12 mouse cellular contexts compared by ENCODE assay signal in the genomic region with DNA sequence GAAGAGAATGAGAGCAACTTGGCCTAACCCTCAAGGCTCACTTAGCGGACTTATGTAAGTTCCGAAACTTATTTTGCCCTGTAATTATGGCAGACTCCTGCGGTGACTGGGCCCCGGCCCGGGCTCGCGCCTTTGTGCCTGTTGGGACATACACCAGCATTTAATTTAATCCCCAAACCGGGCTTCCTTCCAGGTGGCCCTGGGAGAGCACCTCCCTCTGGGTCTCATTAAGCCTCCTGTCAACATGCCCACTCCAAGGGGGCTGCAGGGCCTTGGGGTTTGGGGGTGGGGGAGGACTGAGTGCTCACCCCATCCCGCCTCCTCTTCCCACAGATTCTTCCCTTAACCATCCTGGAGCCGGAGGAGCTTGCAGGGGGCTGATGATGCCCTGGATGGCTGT. TPM values are rescaled to one million over a fixed set of nuclear protein-coding genes. Genes with fewer than 3 reads are reported as not detected.
DNase-seq lines count a peak whose midpoint lies in the region; ATAC-seq and TF ChIP-seq lines count a peak whose summit lies in the region.
"Had no signal": no experiment of that assay in that cellular context is flagged by ENCODE, and none has a peak within 500 bp of the region (broad histone marks: within the 10 kb centered on the region; RNA-seq: fewer than 3 reads in every experiment).

No protein-coding gene starts in this region.

- DNase-seq in frontal cortex, adult 2 months (ENCODE audit: extremely low spot score in 1 of 2, low spot score in 1 of 2) = peak; percentile 11 to 22
- DNase-seq in midbrain, embryonic 10.5 days (ENCODE audit: low spot score) = no peak
- peak; percentile 60 for DNase-seq in forebrain, postnatal 0 days
- DNase-seq in midbrain, postnatal 0 days (ENCODE audit: low spot score) = peak; percentile 31
- no peak for DNase-seq in adrenal gland, postnatal 36 days
- DNase-seq: heart, adult 18-20 months had no signal

- no peak overlapping the region for H3K4me3 ChIP-seq in midbrain, embryonic 10.5 days
- no peak overlapping the region for H3K4me3 ChIP-seq in midbrain, embryonic 16.5 days (ENCODE audit: low read depth, low read length)
- no peak overlapping the region for H3K4me3 ChIP-seq in forebrain, postnatal 0 days (ENCODE audit: low read depth, low read length)
- no peak overlapping the region for H3K4me3 ChIP-seq in midbrain, postnatal 0 days (ENCODE audit: low read depth, low read length)
- H3K4me3 ChIP-seq: left cerebral cortex, adult 2 months; lung, embryonic 15.5 days; myocyte had no signal

- H3K9ac ChIP-seq in midbrain, embryonic 16.5 days (ENCODE audit: low read depth, low read length) = no peak overlapping the region
- H3K9ac ChIP-seq in forebrain, postnatal 0 days = no peak overlapping the region
- H3K9ac ChIP-seq in midbrain, postnatal 0 days (replicated peaks; ENCODE audit: low read length, poor library complexity, severe bottlenecking) = no peak overlapping the region
- H3K9ac ChIP-seq: lung, embryonic 15.5 days had no signal

- ATAC-seq in frontal cortex, adult (ENCODE audit: low TSS enrichment) = no peak
- no peak for ATAC-seq in midbrain, embryonic 16.5 days
- ATAC-seq in forebrain, postnatal 0 days = peak; percentile 38; the same call in 1 of the 2 replicates
- no peak for ATAC-seq in midbrain, postnatal 0 days (ENCODE audit: low FRiP score)
- ATAC-seq in megakaryocyte progenitor cell, adult 5-6 weeks (replicated peaks; ENCODE audit: poor library complexity) = no peak

- H3K36me3 ChIP-seq in midbrain, embryonic 10.5 days = no peaks in the 10 kb centered on the region
- no peaks in the 10 kb centered on the region for H3K36me3 ChIP-seq in midbrain, embryonic 16.5 days (ENCODE audit: control insufficient read depth, insufficient read depth, low read length)
- no peaks in the 10 kb centered on the region for H3K36me3 ChIP-seq in forebrain, postnatal 0 days (ENCODE audit: insufficient read depth)
- H3K36me3 ChIP-seq in midbrain, postnatal 0 days (ENCODE audit: insufficient read depth, low read length) = no peaks in the 10 kb centered on the region
- H3K36me3 ChIP-seq: lung, embryonic 15.5 days had no signal

- TF ChIP-seq CTCF in forebrain, postnatal 0 days (IDR thresholded peaks at IDR 0.05; ENCODE audit: low read depth) = no peak
- no peak for TF ChIP-seq CTCF in midbrain, postnatal 0 days (IDR thresholded peaks at IDR 0.05)

- H3K4me1 ChIP-seq in midbrain, embryonic 10.5 days = peaks cover 4% of the 10 kb centered on the region; the same call in 1 of the 2 replicates
- H3K4me1 ChIP-seq in midbrain, embryonic 16.5 days (ENCODE audit: control insufficient read depth, insufficient read depth, low read length) = no peaks in the 10 kb centered on the region
- no peaks in the 10 kb centered on the region for H3K4me1 ChIP-seq in forebrain, postnatal 0 days (ENCODE audit: insufficient read depth)
- no peaks in the 10 kb centered on the region for H3K4me1 ChIP-seq in midbrain, postnatal 0 days (ENCODE audit: insufficient read depth, low read length)
- H3K4me1 ChIP-seq: lung, embryonic 15.5 days had no signal

- H3K4me2 ChIP-seq in midbrain, embryonic 16.5 days (ENCODE audit: low read length) = no peak overlapping the region
- H3K4me2 ChIP-seq in forebrain, postnatal 0 days (ENCODE audit: low read depth) = no peak overlapping the region
- no peak overlapping the region for H3K4me2 ChIP-seq in midbrain, postnatal 0 days (ENCODE audit: low read depth, low read length, poor library complexity, severe bottlenecking)
- H3K4me2 ChIP-seq: lung, embryonic 15.5 days had no signal

- 76% methylated on average over 10 of the region's 10 CpGs for WGBS in midbrain, embryonic 10.5 days
- WGBS in midbrain, embryonic 16.5 days = 58% methylated on average over 10 of the region's 10 CpGs
- 27% methylated on average over 10 of the region's 10 CpGs for WGBS in forebrain, postnatal 0 days
- 46% methylated on average over 10 of the region's 10 CpGs for WGBS in midbrain, postnatal 0 days

- no peaks in the 10 kb centered on the region for H3K9me3 ChIP-seq in midbrain, embryonic 10.5 days (replicated peaks)
- no peaks in the 10 kb centered on the region for H3K9me3 ChIP-seq in midbrain, embryonic 16.5 days (replicated peaks; ENCODE audit: control insufficient read depth, low read length, poor library complexity, severe bottlenecking)
- H3K9me3 ChIP-seq in forebrain, postnatal 0 days (ENCODE audit: low read length) = no peaks in the 10 kb centered on the region
- H3K9me3 ChIP-seq in midbrain, postnatal 0 days (ENCODE audit: low read length) = no peaks in the 10 kb centered on the region
- H3K9me3 ChIP-seq: lung, embryonic 15.5 days had no signal

- H3K27ac ChIP-seq in midbrain, embryonic 10.5 days (replicated peaks) = peak overlapping the region; percentile 33; the same call in 1 of the 2 replicates
- no peak overlapping the region for H3K27ac ChIP-seq in midbrain, embryonic 16.5 days (ENCODE audit: low read length)
- H3K27ac ChIP-seq in forebrain, postnatal 0 days (ENCODE audit: low read depth, low read length) = no peak overlapping the region
- H3K27ac ChIP-seq in midbrain, postnatal 0 days (ENCODE audit: low read depth, low read length) = no peak overlapping the region
- H3K27ac ChIP-seq: left cerebral cortex, adult 2 months; lung, embryonic 15.5 days had no signal

- peaks cover 5% of the 10 kb centered on the region; the same call in 1 of the 2 replicates for H3K27me3 ChIP-seq in midbrain, embryonic 10.5 days (ENCODE audit: low read depth, poor library complexity, severe bottlenecking)
- no peaks in the 10 kb centered on the region for H3K27me3 ChIP-seq in midbrain, embryonic 16.5 days (ENCODE audit: control insufficient read depth, insufficient read depth, low read depth, low read length)
- no peaks in the 10 kb centered on the region for H3K27me3 ChIP-seq in forebrain, postnatal 0 days (ENCODE audit: insufficient read depth, low read length)
- H3K27me3 ChIP-seq in midbrain, postnatal 0 days (ENCODE audit: insufficient read depth, low read length) = no peaks in the 10 kb centered on the region
- H3K27me3 ChIP-seq: lung, embryonic 15.5 days had no signal

RNA-seq across cellular contexts. Expression of a gene that starts 37.8 kb away (rescaled TPM):
- 109 and 123 TPM in 2 replicates for polyA plus RNA-seq in frontal cortex, adult 2 months (2012; rRNA removed)
- 49.5 and 63.7 TPM in 2 replicates for polyA plus RNA-seq in midbrain, embryonic 10.5 days (2016; fragmentation: Nextera tagmentation; extraction: Ambion mirVana)
- 117 and 125 TPM in 2 replicates for polyA plus RNA-seq in midbrain, embryonic 16.5 days (2015; fragmentation: Nextera tagmentation; extraction: Ambion mirVana)
- 72.2 and 101 TPM in 2 replicates for total RNA-seq in forebrain, postnatal 0 days (2014; rRNA removed)
- 89.5 and 139 TPM in 2 replicates for polyA plus RNA-seq in forebrain, postnatal 0 days (2015; fragmentation: Nextera tagmentation; extraction: Ambion mirVana)
- 105 and 147 TPM in 2 replicates for total RNA-seq in midbrain, postnatal 0 days (2014; rRNA removed)
- polyA plus RNA-seq in midbrain, postnatal 0 days (2015; fragmentation: Nextera tagmentation; extraction: Ambion mirVana) = 123 and 146 TPM in 2 replicates
- total RNA-seq in adrenal gland, postnatal 36 days (2021) = 100 to 1,000 TPM; 331 to 678 TPM
- 30.6 and 34.6 TPM in 2 replicates for total RNA-seq in megakaryocyte progenitor cell, adult 5-6 weeks (2015)
- total RNA-seq in megakaryocyte progenitor cell, adult 5-6 weeks (2017) = 20.7 and 26.7 TPM in 2 replicates

Comparison
In these comparisons a context has a peak if more than half of its experiments do, and no peak if none do; other contexts are left out.
1. DNase-seq: peak in frontal cortex, adult 2 months (2 of 2), forebrain, postnatal 0 days (single experiment) and midbrain, postnatal 0 days (single experiment); none in midbrain, embryonic 10.5 days (single experiment) and adrenal gland, postnatal 36 days (0 of 2).